Mouse (Mus musculus) brain, embryonic 14.5 days (tissue): ENCODE measurements around the gene Ndc1.

Experiments used
- CTCF ChIP-seq: fragments of 200-500 bp; IDR thresholded peaks from 2 replicates; pipeline ENCODE4 v1.5.1; 2012; ENCODE audit warnings: inconsistent platforms, mild to moderate bottlenecking, moderate library complexity, borderline replicate concordance; ENCODE audit not compliant: insufficient read depth, insufficient read length; ENCODE audit errors: extremely low read depth
- POLR2A ChIP-seq: fragments of 200-500 bp; IDR thresholded peaks from 2 replicates; pipeline ENCODE4 v1.6.1; 2012; ENCODE audit warnings: mild to moderate bottlenecking, inconsistent platforms, borderline replicate concordance; ENCODE audit not compliant: poor library complexity, insufficient read depth, insufficient read length, severe bottlenecking; ENCODE audit errors: extremely low read depth

- no peak for TF ChIP-seq POLR2A
- TF ChIP-seq CTCF: no peak
These were observed 19.9 kb downstream of the Ndc1 start for GRCm38 (mm10) chr4:107387465-107387864.
